Mouse (Mus musculus): Measurements from ENCODE around the gene Krtap31-1. TPM values are rescaled to one million over a fixed set of nuclear protein-coding genes. Genes with fewer than 3 reads are reported as not detected.

Krtap31-1 gene
- polyA plus RNA-seq, 1 experiment from 2014 or later = not detected

Other genes with a start within 250 kb of the Krtap31-1 start
- 0.17 TPM in 1 of 2 replicates, not detected in the other for gene Gm11563, start 249.0 kb upstream of the Krtap31-1 start, polyA plus RNA-seq (2014; fragmentation: Nextera tagmentation; extraction: Ambion mirVana)
- not detected in 2 replicates for gene Krtap4-6, start 242.0 kb upstream of the Krtap31-1 start, polyA plus RNA-seq (2014; fragmentation: Nextera tagmentation; extraction: Ambion mirVana)
- gene Gm14190, start 217.2 kb upstream of the Krtap31-1 start, polyA plus RNA-seq (2014; fragmentation: Nextera tagmentation; extraction: Ambion mirVana) = not detected in 2 replicates
- gene Gm14180, start 173.6 kb upstream of the Krtap31-1 start, polyA plus RNA-seq (2014; fragmentation: Nextera tagmentation; extraction: Ambion mirVana) = not detected in 2 replicates
- not detected in 2 replicates for gene Gm11595, start 135.0 kb upstream of the Krtap31-1 start, polyA plus RNA-seq (2014; fragmentation: Nextera tagmentation; extraction: Ambion mirVana)
- gene Krtap4-8, start 127.2 kb upstream of the Krtap31-1 start, polyA plus RNA-seq (2014; fragmentation: Nextera tagmentation; extraction: Ambion mirVana) = not detected in 2 replicates
- gene Krtap4-9, start 122.7 kb upstream of the Krtap31-1 start, polyA plus RNA-seq (2014; fragmentation: Nextera tagmentation; extraction: Ambion mirVana) = not detected in 2 replicates
- not detected in 2 replicates for gene Gm11596, start 114.5 kb upstream of the Krtap31-1 start, polyA plus RNA-seq (2014; fragmentation: Nextera tagmentation; extraction: Ambion mirVana)
- not detected in 2 replicates for gene Gm11569, start 109.0 kb upstream of the Krtap31-1 start, polyA plus RNA-seq (2014; fragmentation: Nextera tagmentation; extraction: Ambion mirVana)
- gene Gm11554, start 103.5 kb upstream of the Krtap31-1 start, polyA plus RNA-seq (2014; fragmentation: Nextera tagmentation; extraction: Ambion mirVana) = not detected in 2 replicates
- not detected in 2 replicates for gene Krtap4-13, start 98.0 kb upstream of the Krtap31-1 start, polyA plus RNA-seq (2014; fragmentation: Nextera tagmentation; extraction: Ambion mirVana)
- not detected in 2 replicates for gene Gm11564, start 92.3 kb upstream of the Krtap31-1 start, polyA plus RNA-seq (2014; fragmentation: Nextera tagmentation; extraction: Ambion mirVana)
- not detected in 2 replicates for gene 2300003K06Rik, start 69.9 kb upstream of the Krtap31-1 start, polyA plus RNA-seq (2014; fragmentation: Nextera tagmentation; extraction: Ambion mirVana)
- not detected in 2 replicates for gene Krtap4-16, start 56.3 kb upstream of the Krtap31-1 start, polyA plus RNA-seq (2014; fragmentation: Nextera tagmentation; extraction: Ambion mirVana)
- gene Gm11568, start 50.0 kb upstream of the Krtap31-1 start, polyA plus RNA-seq (2014; fragmentation: Nextera tagmentation; extraction: Ambion mirVana) = not detected in 2 replicates
- not detected in 2 replicates for gene Gm11559, start 43.4 kb upstream of the Krtap31-1 start, polyA plus RNA-seq (2014; fragmentation: Nextera tagmentation; extraction: Ambion mirVana)
- gene Krtap9-1, start 34.5 kb upstream of the Krtap31-1 start, polyA plus RNA-seq (2014; fragmentation: Nextera tagmentation; extraction: Ambion mirVana) = not detected in 2 replicates
- not detected in 2 replicates for gene Gm11567, start 28.7 kb upstream of the Krtap31-1 start, polyA plus RNA-seq (2014; fragmentation: Nextera tagmentation; extraction: Ambion mirVana)
- not detected in 2 replicates for gene Gm11565, start 6.8 kb downstream of the Krtap31-1 start, polyA plus RNA-seq (2014; fragmentation: Nextera tagmentation; extraction: Ambion mirVana)
- gene Krtap31-2, start 28.4 kb downstream of the Krtap31-1 start, polyA plus RNA-seq (2014; fragmentation: Nextera tagmentation; extraction: Ambion mirVana) = not detected in 2 replicates
- gene Krtap9-5, start 40.6 kb downstream of the Krtap31-1 start, polyA plus RNA-seq (2014; fragmentation: Nextera tagmentation; extraction: Ambion mirVana) = not detected in 2 replicates
- gene Krtap29-1, start 71.1 kb downstream of the Krtap31-1 start, polyA plus RNA-seq (2014; fragmentation: Nextera tagmentation; extraction: Ambion mirVana) = not detected in 2 replicates
- 0.26 TPM in 1 of 2 replicates, not detected in the other for gene Krtap16-1, start 78.7 kb downstream of the Krtap31-1 start, polyA plus RNA-seq (2014; fragmentation: Nextera tagmentation; extraction: Ambion mirVana)
- gene Krtap17-1, start 86.1 kb downstream of the Krtap31-1 start, polyA plus RNA-seq (2014; fragmentation: Nextera tagmentation; extraction: Ambion mirVana) = 0.38 and 0.63 TPM in 2 replicates
- 0.20 and 0.54 TPM in 2 replicates for gene Krt33a, start 108.3 kb downstream of the Krtap31-1 start, polyA plus RNA-seq (2014; fragmentation: Nextera tagmentation; extraction: Ambion mirVana)
- gene Krt33b, start 121.9 kb downstream of the Krtap31-1 start, polyA plus RNA-seq (2014; fragmentation: Nextera tagmentation; extraction: Ambion mirVana) = 0.96 and 1.3 TPM in 2 replicates
- 0.40 TPM in 1 of 2 replicates, not detected in the other for gene Krt34, start 133.6 kb downstream of the Krtap31-1 start, polyA plus RNA-seq (2014; fragmentation: Nextera tagmentation; extraction: Ambion mirVana)
- 0.30 and 1.3 TPM in 2 replicates for gene Krt31, start 142.6 kb downstream of the Krtap31-1 start, polyA plus RNA-seq (2014; fragmentation: Nextera tagmentation; extraction: Ambion mirVana)
- 0.79 and 1.4 TPM in 2 replicates for gene Krt32, start 180.3 kb downstream of the Krtap31-1 start, polyA plus RNA-seq (2014; fragmentation: Nextera tagmentation; extraction: Ambion mirVana)
- 1.5 and 2.9 TPM in 2 replicates for gene Krt35, start 188.3 kb downstream of the Krtap31-1 start, polyA plus RNA-seq (2014; fragmentation: Nextera tagmentation; extraction: Ambion mirVana)
- 0.28 and 0.29 TPM in 2 replicates for gene Krt36, start 197.7 kb downstream of the Krtap31-1 start, polyA plus RNA-seq (2014; fragmentation: Nextera tagmentation; extraction: Ambion mirVana)
- 9.6 and 60.5 TPM in 2 replicates for gene Krt13, start 213.6 kb downstream of the Krtap31-1 start, polyA plus RNA-seq (2014; fragmentation: Nextera tagmentation; extraction: Ambion mirVana)
- gene Krt15, start 228.0 kb downstream of the Krtap31-1 start, polyA plus RNA-seq (2014; fragmentation: Nextera tagmentation; extraction: Ambion mirVana) = 156 and 236 TPM in 2 replicates
- gene Krt19, start 240.7 kb downstream of the Krtap31-1 start, polyA plus RNA-seq (2014; fragmentation: Nextera tagmentation; extraction: Ambion mirVana) = 82.2 and 120 TPM in 2 replicates